Mouse (Mus musculus) layer of hippocampus, adult 8-10 months (tissue): ENCODE measurements at regions not wholly inside any gene's neighbourhood (a gene's known extent, or its start where the extent isn't known, plus 50 kb on each side); places are given as distances from the start of the nearest gene placed in this dataset.

ENCODE experiments used
- DNase-seq, 2 experiments: peaks; one replicate each; pipeline ENCODE4 v3.0.0; 2022; ENCODE audit warnings: low spot score in 2 of 2

DNA sequence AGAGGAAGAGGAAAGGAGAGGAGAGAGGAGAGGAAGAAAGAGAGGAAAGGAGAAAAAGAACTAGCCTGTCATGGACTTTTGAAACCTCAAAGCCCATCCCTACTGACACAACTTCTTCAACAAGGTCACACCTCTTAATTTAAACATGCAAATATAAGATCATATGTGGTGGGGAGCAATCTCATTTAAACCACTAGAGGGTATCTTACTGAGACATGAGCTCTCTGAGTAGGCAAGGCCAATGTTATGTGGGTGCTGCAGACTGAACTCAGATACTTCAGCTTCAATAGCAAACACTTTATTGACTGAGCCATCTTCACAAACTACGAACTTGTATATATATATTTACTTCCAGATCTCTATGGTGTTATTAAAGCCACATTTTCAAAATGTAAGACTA lies 156.9 kb downstream of the Mex3b start:
- no peak for DNase-seq

DNA sequence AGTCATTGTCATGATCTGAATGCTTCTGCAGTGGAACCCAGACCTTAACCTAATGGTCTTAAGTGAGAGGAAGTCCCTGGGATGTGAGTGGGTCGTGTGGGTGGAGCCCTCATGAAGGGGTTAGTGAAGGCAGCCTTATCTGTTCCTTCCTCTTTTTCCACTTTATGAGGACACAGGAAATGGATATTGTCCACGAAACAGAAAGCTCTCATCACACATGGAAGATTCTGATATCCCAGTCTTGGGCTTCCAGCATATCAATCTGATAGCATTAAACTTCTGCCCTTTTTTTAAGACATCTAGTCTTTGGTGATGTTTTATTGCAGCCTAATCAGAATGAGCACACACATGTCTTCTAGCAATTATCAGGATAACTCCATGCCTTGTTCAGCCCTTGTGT lies 164.0 kb downstream of the Mex3b start:
- no peak for DNase-seq

DNA sequence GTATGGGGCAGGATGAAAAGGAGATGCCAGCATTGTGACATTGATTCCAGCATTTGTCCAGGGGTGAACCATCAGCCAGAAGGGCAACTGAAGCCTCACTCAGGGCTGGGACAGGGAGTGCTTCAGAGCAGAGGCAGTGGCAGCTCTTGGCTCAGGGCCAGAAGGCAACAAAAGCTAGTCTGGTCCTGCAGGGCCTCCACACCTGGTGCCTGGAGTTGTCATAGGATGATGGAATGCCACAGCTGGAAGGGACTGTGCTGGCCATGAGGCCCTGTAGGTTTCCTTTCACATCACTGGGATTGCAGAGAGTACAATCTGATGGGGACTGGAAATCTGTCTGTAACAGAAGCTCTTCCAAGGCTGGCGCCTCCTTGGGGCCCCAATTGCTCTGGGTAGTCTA lies 164.9 kb downstream of the Mex3b start:
- no peak for DNase-seq

DNA sequence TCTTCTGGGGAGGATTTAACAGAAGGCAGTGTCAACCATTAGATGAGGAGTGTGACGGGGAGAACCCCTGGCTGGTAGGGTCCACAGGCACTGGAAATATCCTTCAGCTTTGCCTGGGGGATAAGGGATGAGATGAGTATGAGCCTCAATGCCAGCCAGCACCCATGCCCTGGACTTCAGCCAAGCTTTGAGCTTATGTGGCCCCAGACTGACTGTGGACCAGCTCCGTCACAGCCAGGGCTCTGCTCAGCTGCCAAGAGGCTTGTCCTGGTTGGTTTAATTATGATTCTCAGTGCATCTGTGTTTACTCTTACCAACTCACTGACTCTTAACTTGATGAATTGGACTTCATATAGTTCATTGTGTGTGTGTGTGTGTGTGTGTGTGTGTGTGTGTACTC lies 165.8 kb downstream of the Mex3b start:
- no peak for DNase-seq

DNA sequence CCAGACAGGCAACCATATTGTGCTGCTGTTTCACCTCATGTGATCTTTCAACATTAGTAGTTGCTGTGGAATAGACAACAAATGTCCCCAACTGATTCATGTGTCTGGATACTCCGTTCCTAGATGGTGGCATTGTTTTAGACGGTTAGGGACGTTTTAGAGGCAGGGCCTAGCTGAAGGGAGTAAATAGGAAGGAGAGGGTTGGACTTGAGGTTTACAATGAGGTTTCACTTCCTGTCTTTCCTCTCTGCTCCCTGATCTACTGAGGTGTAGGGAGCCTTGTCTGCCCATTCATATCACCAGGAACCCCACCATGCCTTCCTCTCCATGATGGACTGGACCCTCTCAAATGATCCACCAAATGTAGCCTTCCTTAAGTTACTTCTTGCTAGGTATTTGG lies 168.1 kb downstream of the Mex3b start:
- DNase-seq, result no peak

DNA sequence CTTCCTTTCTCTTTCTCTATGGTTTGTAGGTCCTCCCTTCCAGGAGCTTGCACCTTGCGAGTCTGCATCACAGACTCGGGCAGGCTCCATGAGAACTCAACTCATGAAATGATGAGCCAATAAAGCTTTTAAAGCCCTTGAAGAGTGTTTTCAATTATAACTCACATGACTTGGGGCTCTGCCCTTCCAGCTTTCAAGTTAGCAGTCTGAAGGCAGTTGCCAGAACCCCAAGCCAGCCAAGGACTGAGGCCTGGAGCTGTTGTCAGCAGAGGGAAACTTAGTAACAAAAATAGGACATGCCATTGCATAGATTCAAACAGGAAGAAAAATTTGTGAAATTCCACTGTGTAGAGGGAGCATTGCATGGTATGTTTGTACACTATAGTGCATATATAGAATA lies 169.3 kb downstream of the Mex3b start:
- DNase-seq, result no peak

- DNase-seq, result no peak
Observed at GRCm38 (mm10) chr7:83037100-83037499, 170.0 kb downstream of the Mex3b start.

GRCm38 (mm10) chr7:83037714-83038113 lies 170.6 kb downstream of the Mex3b start:
- DNase-seq, result no peak

DNA sequence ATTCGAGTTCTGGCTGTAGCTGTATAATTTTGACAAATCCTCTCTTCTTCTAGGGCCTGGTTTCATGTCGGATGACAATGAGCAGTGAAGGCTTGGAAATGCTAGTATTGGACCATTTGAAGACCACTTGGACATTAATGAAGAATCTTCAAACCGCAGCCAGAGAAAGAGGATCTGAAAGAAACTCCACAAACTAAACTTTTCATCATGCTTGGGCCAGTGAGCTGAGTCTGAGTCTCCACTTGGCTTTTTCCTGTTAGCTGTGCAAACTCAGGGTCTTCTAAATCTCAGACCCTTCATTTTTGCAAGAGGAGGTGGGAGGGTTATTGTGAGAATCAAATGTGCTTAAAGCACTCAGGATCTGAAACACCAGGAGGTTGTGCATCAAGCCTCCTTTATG lies 176.6 kb downstream of the Mex3b start:
- no peak for DNase-seq

- DNase-seq, result no peak
Observed at GRCm38 (mm10) chr7:83045266-83045665, 178.1 kb downstream of the Mex3b start.

DNA sequence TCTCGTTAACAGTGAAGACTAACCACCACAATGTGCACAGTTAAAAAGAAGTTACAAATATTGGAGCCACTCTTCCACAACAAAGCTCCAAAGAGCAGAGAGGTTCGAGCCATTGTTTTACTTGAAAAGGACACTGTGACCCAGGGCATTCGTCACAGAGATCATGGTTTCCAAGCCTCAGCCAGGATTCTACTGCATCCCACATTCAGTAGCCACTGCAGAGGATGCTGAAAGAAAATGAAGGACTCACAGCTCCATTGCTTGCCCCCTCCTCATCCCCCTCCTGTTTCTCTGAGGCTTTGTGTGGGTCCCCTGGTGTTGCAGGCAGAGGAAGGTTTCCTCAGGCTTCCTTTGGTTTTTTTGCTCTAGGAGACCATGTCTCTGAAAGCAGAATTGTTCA lies 182.9 kb downstream of the Mex3b start:
- no peak for DNase-seq

DNA sequence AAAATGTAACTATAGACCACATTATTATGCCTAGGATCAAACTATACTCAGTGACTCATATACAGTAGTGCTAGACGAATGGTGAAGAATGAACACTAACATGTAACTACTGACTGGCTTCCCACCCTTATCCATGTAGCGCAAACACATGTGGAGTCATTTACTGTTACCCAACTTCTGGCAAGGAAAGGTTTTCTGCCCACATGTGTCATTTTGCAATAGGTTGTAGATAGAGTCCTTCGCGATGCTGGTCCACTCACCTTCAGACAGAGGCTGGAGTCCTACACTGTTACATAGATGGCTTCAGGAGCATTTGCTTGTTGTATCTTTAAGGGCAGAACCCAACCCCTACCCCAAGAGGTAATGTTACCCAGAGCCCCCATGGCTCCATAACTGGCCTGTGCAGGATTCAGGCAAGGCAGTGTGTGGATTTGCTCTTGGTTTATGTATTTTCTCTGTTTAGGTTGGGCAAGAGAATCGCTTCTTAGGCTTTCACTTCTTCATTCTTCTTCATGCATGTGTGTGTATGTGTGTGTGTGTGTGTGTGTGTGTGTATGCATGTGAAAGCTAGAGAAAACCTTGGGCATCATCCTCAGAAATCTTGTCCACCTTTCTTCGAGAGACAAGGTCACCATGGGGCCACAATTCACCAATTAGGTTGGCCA lies 183.8 kb downstream of the Mex3b start:
- DNase-seq, result no peak

DNA sequence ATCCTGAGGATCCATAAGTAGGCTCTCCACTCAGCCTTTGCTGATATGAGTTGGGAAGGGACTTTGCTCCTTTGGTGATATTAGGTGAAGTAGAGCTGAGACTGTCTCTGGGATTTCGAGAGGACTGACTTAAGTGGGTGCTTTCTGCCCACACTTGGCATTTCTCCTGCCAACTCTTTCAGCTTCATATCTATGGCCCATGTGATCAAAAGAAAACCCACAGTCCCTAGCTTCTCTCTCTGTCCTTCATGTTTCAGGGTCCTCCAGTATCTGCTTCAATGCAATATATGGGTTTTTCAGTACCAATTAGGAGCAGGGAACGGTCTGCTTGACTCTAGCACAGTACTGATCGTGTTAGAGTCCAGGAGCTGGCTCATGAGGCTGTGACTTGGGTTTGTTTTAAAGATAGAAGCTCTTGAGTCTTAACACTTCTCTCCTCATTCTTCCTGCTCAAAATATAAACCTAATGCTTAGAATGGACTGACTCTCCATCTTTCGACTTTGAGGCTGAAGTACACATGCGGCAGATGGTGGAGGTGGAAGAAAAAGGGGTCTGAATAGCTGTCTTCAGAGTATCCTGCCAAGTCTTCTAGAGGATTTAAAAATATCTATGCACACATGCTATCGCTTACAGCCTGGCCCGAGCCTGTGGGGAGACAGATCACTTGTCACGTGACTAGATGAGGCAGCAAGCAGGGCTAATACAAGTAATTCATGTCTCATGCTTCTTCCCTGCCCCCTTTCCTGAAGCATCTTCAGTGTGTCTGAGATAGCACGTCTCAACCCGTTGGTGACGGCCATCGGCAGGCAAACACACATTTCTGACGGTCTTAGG lies 189.2 kb downstream of the Mex3b start:
- no peak for DNase-seq

DNA sequence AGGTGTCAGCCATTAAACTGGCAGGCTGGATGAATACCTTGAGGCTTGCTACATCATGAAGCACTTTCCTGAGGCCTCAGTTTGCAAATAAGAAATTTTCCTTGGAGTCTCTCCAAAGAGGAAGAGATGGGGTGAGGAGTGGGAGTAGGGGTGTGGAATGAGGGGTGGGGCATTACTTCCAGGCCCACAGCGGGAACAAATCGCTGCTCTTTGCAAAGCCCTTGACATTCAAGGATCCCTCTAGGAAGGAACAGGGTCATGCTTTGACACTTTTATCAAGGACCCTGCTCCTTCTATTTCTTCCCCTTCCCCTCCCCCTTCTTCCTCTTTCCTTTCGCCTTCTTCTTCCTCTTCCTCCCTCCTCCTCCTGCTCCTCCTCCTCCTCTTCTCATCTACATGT lies 193.2 kb downstream of the Mex3b start:
- no peak for DNase-seq

- DNase-seq, result no peak
Observed at GRCm38 (mm10) chr7:83060733-83061132, 193.6 kb downstream of the Mex3b start.

- no peak for DNase-seq
Observed at GRCm38 (mm10) chr7:83061197-83061893, 194.2 kb downstream of the Mex3b start.

DNA sequence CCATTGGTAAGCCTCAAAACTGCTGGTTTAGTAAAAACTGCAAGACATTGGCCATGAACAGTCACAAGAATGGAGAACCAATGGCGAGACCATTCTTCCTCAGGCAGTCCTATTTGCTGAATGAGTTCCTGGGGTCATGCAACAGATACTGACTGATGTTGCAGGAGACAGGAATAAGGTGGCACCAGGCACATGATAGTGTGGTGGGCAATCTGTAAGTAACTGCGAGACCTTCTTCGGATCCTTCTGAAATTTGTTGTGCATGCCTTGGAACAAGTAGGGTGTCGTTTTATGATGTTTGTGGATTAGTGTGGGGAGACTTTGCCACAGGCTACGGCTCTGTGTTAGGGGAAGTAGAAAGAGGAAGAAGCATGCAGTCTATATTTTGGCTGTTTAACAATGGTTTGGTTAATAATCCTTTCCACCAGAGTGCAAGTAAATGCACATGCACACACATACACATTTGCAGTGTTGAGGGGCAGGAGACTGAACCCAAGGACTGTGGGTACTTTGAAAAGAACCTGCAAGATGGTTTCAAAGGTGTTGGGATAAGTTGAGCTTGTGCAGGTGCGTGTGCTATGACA lies 194.9 kb downstream of the Mex3b start:
- DNase-seq, result no peak

- no peak for DNase-seq
Observed at GRCm38 (mm10) chr7:83063559-83063958, 196.4 kb downstream of the Mex3b start.

- DNase-seq, result no peak
Observed at GRCm38 (mm10) chr7:83065341-83065740, 198.2 kb downstream of the Mex3b start.

GRCm38 (mm10) chr7:83074399-83074970 lies 207.4 kb downstream of the Mex3b start:
- peak in 1 of 2 experiments; percentile 44 for DNase-seq

DNA sequence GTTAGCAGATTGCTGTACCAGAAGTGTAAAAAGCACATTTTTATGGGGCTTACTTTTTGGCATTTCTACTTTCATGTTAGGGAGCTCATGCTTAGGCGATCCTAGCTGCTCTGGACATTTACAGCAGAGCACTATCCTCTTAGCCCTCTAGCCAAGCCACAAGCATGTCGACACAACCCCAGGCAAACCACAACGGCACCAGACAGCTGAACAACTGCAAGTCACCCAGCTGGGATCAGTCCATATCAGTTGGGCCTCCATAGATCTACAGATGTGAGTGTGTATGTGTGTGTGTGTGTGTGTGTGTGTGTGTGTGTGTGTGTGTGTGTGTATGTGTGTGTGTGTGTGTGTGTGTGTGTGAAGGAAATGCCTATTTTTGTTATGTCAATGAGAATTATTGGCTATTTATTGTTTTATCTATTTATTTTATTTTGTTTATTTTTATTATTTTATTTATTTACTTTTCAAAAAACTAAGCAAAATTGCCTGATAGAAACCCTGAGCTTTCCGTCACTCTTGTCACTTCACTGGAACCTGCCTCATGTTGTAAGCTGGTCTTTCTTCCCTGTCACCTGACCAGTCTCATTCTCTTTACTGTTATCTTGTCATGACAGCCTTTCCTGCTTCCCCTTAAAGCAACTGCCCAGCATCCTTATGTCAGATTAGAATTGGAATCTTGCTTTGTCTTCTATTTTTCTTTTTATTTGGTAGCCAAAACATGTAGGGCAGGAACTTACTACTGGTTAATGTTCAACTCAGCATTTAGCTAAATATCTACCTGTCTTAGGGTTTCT lies 208.2 kb downstream of the Mex3b start:
- DNase-seq, result no peak
